Mouse (Mus musculus) myocyte (in vitro differentiated cells): ENCODE results near the gene Olfr1360.
A peak's percentile ranks its signal among the peaks of the same experiment; 100 is the strongest.

Experiments used
- E2F4 ChIP-seq: IDR thresholded peaks from one replicate; pipeline ENCODE4 v1.6.1; 2011; ENCODE audit warnings: mild to moderate bottlenecking, control low read depth, moderate library complexity; ENCODE audit not compliant: insufficient read depth
- POLR2A ChIP-seq: IDR thresholded peaks from one replicate; pipeline ENCODE4 v1.6.1; 2011; ENCODE audit warnings: low read depth, mild to moderate bottlenecking, control low read depth, moderate library complexity; ENCODE audit not compliant: insufficient read length
- USF1 ChIP-seq: IDR thresholded peaks from one replicate; pipeline ENCODE4 v1.6.1; 2011; ENCODE audit warnings: low read depth, mild to moderate bottlenecking, control low read depth, moderate library complexity

- TF ChIP-seq POLR2A (peak; percentile 5), USF1 (no peak), E2F4 (no peak)
Measured at GRCm38 (mm10) chr13:21718381-21719080, 41.3 kb upstream of the Olfr1360 start.
